Mouse (Mus musculus) layer of hippocampus, adult 9-11 months (tissue): ENCODE data around the gene Zfp354c.

Experiments used
- DNase-seq: peaks from one replicate; pipeline ENCODE4 v3.0.0; 2022

Gene Zfp354c

GRCm38 (mm10) chr11:50827010-50827953, at the start of gene Zfp354c:
Zfp354c (minus strand) TSS chr11:50827724.
- DNase-seq, result peak; percentile 87

DNA sequence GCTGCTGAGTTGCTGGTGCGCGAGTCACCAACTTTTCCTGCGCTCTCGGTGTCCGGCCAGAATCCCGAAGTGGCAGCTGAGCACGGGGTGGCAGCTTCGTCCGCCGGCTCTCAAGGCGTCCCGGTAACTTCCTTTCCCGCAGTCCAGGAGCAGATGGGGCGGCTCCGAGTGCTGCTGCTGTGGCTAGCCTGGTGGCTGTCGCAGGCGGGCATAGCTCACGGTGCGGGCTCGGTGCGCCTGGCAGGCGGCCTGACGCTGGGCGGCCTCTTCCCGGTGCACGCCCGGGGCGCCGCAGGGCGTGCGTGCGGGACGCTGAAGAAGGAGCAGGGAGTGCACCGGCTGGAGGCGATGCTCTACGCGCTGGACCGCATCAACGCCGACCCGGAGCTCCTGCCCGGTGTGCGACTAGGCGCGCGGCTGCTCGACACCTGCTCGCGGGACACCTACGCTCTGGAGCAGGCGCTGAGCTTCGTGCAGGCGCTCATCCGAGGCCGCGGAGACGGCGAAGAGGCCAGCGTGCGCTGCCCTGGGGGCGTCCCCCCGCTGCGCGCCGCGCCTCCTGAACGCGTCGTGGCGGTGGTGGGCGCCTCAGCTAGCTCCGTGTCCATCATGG, 23.6 kb upstream of the Zfp354c start:
- no peak for DNase-seq

GRCm38 (mm10) chr11:50850177-50850735, 22.7 kb upstream of the Zfp354c start, which contains the start of gene Grm6:
Grm6 (plus strand) TSS chr11:50850685.
- DNase-seq, result no peak

DNA sequence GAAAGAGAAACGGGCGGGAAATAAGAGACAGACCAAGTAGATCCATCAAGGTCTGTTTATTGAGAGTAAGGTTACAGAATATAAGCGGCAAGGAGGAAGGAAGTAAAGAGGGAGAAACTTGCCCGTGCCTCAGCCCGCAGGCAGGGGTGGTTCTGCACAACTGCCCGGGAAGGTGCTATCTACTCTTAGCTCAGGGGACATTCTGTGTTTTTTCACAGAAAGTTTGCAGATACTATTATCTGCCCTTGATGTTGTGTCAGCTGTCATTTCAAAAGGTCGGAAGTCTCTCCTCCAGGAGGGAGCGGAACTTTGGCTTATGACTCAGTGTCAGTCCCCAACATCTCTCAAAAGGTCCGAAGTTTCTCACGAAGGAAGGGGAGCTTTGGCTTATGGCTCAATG, 21.8 kb upstream of the Zfp354c start:
- no peak for DNase-seq

DNA sequence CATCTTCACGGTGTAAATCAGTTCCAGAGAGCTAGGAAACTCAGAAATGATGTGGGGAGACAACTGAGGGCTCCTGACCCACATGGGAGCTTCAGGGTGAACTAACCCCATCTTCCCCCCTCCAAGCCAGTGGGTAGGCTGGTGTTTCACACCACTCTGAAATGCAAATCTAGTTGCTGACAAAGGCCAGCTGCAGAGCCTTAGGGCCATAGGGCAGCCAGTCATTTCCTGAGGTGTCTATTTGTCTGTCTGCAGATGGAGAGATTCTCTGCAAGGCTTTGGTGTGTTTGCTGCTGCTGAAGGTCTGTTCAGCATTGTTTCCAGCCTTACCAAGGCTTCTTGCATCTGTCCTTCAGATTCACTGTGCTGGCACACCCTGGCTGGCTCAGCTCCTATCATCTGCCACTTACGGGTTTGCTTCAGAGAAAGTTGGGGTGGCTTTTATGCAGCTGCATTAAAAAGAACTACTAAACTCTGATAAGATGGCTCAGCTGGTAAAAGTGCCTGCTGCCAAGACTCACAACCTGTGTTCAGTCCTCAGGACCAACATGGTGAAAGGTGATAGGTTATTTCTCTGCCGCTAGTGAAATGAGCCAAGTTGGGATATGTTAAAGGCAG, 21.1 kb upstream of the Zfp354c start:
- no peak for DNase-seq

DNA sequence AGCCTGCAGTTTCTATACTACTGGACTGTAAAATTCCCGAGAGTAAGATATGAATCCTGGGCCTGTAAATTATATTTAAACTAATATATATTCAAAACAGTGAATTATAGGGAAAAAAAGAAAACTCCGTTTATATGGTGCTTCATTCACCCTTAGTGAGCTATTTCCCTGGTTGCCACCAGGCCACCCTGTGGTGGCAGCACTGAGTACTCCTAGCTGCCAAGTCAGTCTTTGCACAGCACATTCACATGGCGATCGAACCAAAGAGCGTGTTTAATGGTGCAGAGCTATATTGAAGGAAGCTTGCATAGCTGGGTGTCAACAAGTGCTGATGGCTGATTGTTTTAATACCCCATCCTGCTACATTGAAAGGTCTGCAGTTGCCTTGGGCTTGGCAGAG, 19.5 kb upstream of the Zfp354c start:
- DNase-seq, result no peak

- no peak for DNase-seq
Observed at GRCm38 (mm10) chr11:50845951-50846350, 18.4 kb upstream of the Zfp354c start.

GRCm38 (mm10) chr11:50841023-50841735, 13.7 kb upstream of the Zfp354c start, which contains the start of gene Zfp879:
Zfp879 (minus strand) TSS chr11:50841552.
- DNase-seq, result peak; percentile 95

DNA sequence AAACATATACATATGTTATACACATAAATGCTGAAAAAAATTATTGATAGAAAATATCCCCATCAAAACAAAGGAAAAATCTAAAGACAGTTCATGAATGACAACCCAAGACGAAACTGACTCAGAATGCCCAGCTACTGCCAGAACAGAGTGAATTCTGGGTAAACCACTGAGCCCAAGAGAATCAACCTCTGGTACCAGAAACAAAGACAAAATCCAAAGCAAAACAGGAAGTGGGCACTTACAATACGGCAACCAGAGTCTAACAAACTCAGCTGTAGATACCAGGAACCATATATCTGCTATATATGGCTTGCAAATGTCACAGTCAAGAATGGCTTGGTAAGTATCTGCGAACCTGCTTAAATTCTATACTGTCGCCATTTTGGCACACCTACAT, 8.2 kb upstream of the Zfp354c start:
- no peak for DNase-seq

DNA sequence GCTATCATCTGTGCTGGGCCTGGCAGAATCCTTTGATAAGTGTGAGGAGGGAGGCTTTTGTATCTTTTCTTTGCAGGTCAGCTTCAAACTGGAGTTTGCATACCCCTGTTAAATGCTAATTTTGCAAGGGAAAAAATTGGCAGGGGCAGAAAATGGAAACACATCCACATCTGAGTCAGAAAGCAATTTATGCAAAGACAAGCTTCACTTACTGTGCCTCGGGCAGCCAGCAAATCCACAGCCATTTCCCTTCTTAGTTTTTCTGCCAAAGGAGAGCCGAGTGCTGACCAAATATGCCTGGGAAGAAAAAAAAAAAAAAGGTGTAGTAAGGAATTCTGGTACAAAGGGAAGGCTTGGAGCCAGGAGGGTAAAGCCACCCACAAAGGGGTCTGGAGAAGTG, 1.3 kb downstream of the Zfp354c start:
- DNase-seq, result no peak

GRCm38 (mm10) chr11:50814233-50814632, 13.3 kb downstream of the Zfp354c start:
- DNase-seq, result no peak

- DNase-seq, result no peak
Observed at GRCm38 (mm10) chr11:50798836-50799235, 28.7 kb downstream of the Zfp354c start.

DNA sequence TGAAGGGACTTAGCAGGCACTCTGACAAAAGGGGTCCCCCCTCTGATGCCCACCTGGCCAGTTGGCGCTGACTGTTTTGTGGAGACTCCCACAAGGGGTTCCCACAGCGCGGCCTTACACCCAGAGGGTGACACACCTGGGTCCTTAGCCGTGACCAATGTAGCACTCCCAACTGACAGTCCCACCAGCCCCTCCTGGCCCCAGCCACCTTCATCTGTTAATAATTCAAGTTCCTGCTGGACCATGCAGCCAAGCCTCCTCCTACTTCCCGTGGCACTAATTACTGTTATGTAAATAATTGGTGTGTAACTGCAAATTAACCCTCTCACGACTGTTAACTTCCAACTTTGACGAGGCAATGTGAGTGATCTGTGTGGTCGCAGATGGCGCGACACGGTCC, 29.9 kb downstream of the Zfp354c start:
- no peak for DNase-seq

DNA sequence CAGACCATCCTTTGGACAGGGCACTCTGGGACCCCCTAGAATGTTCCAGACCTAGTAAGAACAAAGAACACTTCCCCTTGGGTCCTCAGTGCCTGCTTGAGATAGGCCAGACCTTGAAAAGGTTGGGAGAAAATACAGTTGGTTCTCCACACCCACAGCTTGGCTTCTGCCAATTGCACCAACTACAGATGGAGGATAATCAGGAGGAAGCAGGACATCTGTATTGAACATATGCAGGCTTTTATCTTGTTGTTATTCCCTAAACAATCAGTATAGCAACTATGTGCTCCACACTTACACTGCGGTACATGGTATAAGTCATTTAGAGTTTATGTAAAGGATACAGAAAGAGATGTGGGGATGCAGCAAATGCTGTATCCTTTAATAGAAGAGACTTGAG, 56.5 kb downstream of the Zfp354c start:
- peak; percentile 49 for DNase-seq

DNA sequence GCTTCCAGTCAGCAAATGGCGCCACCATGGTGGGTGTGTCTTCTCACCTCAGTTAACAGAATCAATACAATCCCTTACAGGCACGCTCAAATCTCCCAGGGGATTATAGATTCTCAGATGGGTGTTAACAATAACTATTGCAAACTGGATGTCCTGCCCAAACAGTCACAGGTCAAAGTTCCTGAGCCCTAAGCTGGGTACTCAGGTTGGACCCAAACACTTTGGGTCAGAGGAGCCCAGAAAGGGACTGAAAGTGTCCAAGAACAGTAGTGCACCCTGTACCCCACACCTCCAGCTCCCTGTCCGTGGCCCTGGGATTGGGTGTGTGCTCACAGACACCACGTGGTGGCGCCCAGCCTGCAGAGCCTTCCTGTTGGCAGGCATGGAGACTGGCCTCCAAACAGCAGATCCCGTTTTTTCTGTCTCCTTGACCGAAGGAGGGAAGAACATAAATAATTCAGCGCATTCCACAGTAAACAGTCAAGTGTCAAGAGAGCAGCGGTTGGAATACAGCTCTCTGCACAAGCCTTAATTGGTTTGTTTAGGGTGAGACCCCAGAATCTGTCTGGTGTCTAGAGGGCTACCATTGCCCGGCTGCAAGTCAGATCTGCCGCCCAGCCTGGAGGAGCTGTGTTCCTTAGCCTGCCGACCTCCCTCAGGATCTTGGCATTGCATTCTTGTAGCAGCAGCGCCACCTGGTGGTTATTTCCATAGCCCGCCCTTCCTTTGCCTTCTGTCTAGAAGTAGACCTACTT, 58.4 kb downstream of the Zfp354c start:
- DNase-seq, result peak; percentile 79

DNA sequence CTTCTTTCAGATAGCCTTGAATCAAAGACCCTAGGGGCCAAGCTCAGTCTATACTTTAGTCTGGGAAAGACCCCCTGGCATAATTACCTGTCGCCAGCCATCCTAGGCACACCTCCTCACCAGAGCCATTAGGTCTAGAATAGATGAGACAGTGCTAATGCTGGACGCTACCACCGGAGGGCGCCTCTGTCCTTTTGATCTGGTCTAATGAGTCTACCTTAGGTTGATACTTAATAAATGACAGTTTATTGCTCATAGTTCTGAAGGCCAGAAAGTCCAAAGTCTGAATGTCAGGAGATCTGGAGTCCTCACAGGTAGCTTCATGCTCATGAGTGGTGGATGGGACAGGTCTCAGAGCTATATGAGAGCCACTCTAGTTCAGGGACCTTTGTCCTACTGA, 60.5 kb downstream of the Zfp354c start:
- no peak for DNase-seq

DNA sequence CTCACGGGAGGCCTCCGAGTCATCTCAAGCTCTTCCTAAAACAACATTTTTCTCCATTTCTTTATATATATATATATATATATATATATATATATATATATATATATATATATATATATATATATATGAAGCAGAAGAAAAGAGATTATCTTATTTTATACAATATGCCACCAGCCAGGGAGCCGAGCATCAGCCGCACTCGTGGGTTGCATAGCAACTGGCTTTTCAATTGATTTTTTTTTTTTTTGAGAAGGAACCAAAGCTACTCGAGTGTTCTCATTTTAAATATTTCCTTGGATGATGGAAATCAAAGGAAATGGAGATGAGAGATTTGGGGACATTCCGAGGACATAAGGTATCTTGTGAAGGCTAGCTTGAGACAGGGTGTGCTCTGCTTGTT, 61.1 kb downstream of the Zfp354c start:
- no peak for DNase-seq
